Mouse (Mus musculus) CH12F3 (cell line): ENCODE data around the gene Olfr248.
"Not testable (repeated sequence)": the region's sequence is repeated elsewhere in the genome, so short reads cannot be mapped to it uniquely, and the experiment has no call there.

Source experiments
- in situ Hi-C: fragments of 300-500 bp; cut with MboI; formaldehyde crosslinking; loops from 2 replicates; pipeline ENCODE4 v1.14.3; 2020; ENCODE audit warnings: low sequenced_read_pairs

Gene Olfr248

DNA sequence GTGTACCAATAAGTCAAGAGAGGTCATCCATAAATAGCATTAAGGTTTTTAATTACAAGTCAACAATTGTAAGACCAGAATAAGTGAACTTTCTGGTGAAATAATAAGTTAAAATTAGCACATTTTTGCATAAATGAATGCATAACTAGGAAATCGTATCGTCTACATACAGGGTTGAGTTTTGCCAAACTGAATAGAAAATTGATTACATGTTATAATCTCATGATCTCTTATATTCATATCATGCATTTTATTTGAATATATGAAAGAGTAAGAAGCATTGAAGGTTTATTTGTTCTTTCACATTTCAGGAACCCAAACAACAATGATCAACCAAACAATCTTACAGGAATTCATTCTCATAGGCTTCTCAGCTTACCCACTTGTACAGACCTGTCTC, at the start of gene Olfr248:
TSS of gene Olfr248 (plus strand) at position 301 of the 400 bp plus-strand sequence.
- in situ Hi-C loops: no loop called here

DNA sequence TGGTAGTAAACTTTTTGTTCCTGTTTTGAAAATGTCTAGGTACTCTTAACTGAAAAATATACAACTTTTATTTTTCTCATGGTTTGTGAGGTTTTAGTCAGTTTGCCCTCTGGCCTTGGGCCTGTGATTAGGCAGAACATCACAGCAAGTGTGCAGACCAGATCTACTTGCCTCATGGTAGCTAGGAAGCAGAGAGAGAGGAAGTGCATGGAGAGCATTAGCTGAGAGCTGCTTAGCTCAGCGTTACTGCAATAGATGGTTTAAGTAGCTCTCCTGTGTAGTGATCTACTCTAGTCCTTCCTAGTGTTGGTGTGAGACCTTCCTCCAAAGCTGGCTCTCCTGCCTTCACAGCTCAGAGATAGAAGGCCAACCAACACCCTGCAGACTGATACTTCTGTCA, 37.2 kb upstream of the Olfr248 start:
- in situ Hi-C loops: not testable (repeated sequence)

DNA sequence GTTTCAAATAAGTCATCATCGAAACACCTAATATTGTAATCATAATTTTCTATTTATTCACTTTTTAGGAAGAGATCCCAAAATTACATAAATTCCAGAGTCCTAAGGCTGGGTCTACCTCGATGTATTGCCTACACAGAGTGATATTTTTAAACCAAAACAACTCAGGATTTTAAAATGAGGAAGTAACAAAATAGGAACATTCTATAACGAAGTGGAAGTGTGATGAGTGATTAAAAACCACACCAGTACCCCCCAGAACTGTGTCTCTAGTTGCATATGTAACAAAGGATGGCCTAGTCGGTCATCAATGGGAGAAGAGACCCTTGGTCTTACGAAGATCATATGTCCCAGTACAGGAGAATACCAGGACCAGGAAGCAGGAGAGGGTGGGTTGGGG, 36.2 kb upstream of the Olfr248 start:
- in situ Hi-C loops: no loop called here

DNA sequence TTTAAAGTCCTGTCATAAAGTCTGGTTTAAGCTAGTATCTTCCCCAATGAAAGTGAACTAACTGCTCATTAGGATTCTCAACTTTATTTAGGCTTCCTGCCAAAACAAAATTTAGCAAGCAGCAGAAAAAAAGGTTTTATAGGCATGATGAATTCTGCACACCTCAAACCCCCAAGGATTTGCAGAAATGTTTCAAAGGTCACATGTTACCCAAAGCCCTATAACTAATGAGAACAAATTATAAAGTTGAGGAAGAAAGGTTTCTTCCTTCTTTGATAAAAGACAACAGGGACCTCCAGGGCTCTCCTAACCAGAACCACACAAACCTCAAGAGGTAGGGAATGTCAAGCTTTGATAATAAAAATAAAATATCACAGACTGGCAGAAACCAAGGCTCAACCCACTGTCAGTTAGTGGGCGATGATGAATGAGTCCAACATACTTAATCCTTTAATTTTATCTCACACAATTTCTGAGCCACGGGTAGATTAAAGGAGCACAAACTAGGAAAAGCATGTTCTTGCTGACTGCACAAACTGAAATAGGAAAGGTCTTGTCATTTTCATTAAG, 25.9 kb upstream of the Olfr248 start, which contains the start of gene Olfr417:
TSS of gene Olfr417 (plus strand) at position 241 of the 570 bp plus-strand sequence.
- in situ Hi-C loops: no loop called here

DNA sequence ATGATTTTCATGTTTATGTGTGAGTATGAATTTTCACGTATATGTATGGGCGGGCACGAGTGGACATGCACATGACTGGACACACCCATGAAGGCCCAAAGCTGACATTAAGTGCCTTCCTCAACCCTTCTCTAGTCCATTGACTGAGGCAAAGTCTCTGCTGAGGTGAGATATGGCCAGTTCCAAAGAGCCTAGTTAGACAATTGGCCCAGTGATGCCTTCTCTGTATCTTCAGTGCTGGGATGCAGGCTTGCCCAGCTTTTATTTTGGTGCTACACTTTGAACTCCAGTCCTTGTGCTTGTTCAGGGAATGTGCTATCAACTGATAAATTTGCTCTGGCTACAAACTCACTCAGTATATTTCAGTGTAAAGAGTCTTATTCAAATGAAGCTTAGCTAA, 17.0 kb upstream of the Olfr248 start:
- in situ Hi-C loops: no loop called here

DNA sequence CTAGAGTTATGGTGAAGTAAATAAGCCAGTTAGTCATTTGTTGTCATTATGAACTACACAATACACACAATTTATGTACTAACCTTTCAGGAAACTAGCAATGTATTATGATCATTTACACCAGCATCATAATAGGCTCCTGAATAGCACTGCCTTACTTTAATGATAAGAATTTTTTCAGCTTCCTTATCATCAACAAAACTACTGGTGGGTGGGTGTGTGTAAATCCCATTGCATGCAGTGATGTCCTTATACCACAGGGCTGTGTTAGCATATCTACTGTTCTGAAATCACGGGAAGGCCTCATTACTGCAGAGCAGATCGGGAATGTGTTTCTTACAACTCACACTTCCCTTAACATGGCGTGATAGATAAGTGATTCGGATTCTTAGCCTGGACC, 32.1 kb downstream of the Olfr248 start:
- in situ Hi-C loops: no loop called here

DNA sequence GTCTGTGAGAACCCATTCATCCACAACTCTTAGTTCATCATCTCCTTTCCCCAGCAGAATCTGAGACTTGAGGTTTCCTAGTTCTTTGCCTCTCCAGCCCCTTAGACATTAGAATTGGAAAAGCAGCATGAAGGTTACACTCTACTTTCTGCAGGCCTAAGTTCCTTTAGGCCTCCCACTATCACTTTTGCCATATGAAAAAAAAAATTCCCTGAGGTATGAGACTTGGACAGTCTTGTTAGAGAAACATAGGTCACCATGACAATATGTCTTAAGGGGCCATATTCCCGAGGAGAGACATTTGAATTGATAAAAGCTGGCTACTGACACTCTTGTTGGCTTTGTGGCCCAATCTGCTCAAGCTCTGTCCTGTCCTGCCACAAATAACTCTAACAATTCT, 32.9 kb downstream of the Olfr248 start, which contains the start of gene Olfr414:
TSS of gene Olfr414 (plus strand) at position 301 of the 400 bp plus-strand sequence.
- in situ Hi-C loops: no loop called here

DNA sequence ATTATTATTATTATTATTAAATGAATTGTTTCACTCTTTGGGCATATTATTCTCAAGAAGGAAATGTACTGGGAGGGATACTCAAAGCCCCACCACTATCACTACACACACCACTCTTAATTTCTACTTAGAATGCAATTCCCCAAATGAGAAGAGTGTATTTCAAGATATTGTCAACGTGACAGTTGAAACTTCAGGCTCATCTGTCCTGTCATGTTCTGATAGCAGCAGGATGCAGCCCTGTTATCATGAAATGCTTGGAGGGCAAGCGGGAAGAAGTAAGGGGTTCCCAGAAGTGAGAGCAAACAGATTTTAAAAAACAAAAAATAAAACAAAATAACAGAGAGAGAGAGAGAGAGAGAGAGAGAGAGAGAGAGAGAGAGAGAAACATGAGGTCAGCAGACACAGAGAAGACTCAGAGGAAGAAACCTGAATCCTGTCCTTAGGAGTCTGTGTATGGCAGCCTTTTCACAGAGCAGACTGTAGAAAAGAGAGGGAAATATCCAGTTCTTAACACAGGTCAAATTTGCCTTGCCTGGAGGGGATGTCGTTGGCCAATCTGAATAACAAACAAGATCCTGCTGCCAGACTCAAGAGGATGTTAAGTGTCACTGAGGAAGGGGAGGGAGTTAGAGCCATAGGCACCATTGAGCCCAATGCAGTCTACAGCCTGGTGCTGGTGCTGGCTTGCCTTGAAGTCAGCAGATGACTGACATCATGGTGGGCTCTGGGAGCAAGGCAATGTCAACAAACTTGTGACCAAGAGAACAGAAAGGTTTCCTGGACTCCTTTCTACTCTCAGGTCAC, 35.5 kb downstream of the Olfr248 start:
- in situ Hi-C loops: no loop called here

DNA sequence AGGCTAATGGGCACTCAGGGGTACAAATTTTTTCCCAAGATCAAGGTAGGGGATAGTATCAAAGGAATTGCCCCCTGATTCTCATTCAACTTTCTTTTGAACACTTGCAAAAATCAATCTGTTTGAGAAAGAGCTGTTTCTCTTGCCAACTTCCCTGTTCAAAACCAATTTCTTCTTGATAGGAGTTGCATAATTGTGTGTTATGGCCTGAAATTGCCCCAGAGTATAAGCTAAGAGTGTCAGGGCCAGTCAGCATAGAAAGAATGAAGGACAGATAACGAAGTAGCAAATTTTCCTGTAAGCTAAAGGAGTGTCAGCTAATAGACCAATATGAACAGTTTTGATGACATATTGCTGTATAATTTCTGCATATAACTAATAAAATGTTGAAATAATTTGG, 36.6 kb downstream of the Olfr248 start:
- in situ Hi-C loops: no loop called here

DNA sequence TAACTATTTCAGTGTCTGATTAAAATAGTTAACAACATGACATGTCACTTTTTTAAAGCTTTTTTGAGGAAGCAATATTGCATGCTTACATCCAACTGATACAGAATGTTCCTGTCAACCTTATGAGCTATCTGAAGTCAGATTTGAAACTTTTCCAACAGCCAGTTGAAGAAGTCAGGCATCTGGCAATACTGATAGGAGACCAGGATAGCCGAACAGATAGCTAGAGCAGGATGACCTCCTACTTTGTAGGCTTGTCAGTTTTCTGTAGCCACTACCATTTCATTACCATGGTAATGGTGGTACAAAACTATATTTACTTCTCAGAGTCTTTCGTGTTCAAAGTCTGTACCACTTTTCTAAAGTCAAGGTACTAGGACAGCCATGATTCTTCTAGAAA, 37.6 kb downstream of the Olfr248 start:
- in situ Hi-C loops: no loop called here

DNA sequence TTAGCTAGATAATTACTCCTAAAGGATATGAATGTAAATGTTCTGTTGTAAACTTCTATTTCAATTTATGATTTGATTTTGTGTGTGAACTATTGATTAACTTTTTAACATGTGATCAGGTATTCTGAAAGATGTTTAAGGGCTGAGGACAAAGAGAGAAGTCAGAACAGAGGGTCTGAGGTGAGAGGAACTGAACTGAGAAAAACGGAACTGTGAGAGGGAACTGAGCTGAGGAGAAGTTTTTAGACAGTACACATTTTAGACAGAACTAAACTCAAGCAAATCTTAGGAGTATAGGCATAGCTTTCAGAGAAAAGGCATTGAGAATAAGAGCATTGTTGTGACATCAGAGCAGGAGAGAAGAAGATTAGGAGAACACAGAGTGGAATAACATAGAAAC, 43.3 kb downstream of the Olfr248 start:
- in situ Hi-C loops: no loop called here
